Mouse (Mus musculus): ENCODE measurements at regions not wholly inside any gene's neighbourhood (a gene's known extent, or its start where the extent isn't known, plus 50 kb on each side); places are given as distances from the start of the nearest gene placed in this dataset.
"Not testable (repeated sequence)": the region's sequence is repeated elsewhere in the genome, so short reads cannot be mapped to it uniquely, and the experiment has no call there.

DNA sequence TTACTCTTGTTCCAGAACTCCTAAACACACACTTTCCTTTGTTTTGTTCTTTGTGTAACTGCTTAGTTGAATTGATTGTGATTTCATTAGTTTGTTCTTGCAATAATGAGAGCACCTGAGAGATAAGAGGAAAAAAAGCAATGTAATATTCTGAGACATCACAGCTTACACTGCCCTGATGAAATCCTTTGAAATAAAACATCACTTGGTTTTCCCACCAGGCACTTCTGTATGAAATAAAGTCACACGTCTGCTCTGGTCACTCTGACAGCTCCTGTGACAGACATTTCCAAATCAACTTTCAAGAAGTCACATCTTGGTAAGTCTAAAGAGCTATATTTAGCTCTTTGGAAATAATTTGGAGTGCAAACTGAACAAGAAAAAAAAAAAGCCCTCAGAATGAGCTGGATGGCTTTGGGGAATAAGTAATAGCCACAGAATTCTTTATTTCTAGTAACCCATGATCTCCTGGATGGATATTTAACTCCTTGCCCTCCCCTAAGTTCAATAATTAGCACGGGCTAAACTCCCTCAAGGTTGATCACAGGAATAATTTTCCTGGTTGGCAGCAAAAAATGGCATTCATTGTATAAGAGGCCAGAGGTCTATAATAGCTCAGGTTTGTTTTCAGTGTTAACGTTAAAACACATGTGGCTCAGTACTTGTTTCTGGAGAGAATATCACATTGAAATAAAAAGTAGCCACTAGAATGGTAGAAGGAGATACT is 452.4 kb upstream of the Kif18a start:
- peaks cover 24% of the 10 kb centered on the region for H3K4me1 ChIP-seq (replicated peaks)
- no peak overlapping the region for H3K27ac ChIP-seq
- peak overlapping the region; percentile 48 for H3K4me2 ChIP-seq (replicated peaks)
- H3K4me3 ChIP-seq (replicated peaks) = no peak overlapping the region
- peak; percentile 31; the same call in 1 of the 2 replicates for ATAC-seq
- no peaks in the 10 kb centered on the region for H3K36me3 ChIP-seq
- WGBS = 34% methylated on average over 3 of the region's 3 CpGs
- H3K27me3 ChIP-seq = no peaks in the 10 kb centered on the region
- H3K9ac ChIP-seq (replicated peaks) = no peak overlapping the region
- no peaks in the 10 kb centered on the region for H3K9me3 ChIP-seq

- H3K27me3 ChIP-seq; H3K4me1 ChIP-seq (replicated peaks); H3K9ac ChIP-seq (replicated peaks); H3K4me3 ChIP-seq (replicated peaks); H3K36me3 ChIP-seq; H3K4me2 ChIP-seq (replicated peaks); H3K9me3 ChIP-seq; H3K27ac ChIP-seq; ATAC-seq: not testable (repeated sequence)
- WGBS = 64% methylated on average over 2 of the region's 2 CpGs
Measured at GRCm38 (mm10) chr2:108843855-108844254, 436.7 kb upstream of the Kif18a start.

GRCm38 (mm10) chr2:108848051-108848450 is 432.5 kb upstream of the Kif18a start:
- no peak overlapping the region for H3K4me3 ChIP-seq (replicated peaks)
- no peaks in the 10 kb centered on the region for H3K9me3 ChIP-seq
- no peak overlapping the region for H3K9ac ChIP-seq (replicated peaks)
- 82% methylated on average over 3 of the region's 3 CpGs for WGBS
- no peak overlapping the region for H3K27ac ChIP-seq
- peaks cover 4% of the 10 kb centered on the region; the same call in 1 of the 2 replicates for H3K4me1 ChIP-seq (replicated peaks)
- H3K27me3 ChIP-seq = no peaks in the 10 kb centered on the region
- ATAC-seq = no peak
- no peaks in the 10 kb centered on the region for H3K36me3 ChIP-seq
- H3K4me2 ChIP-seq (replicated peaks) = no peak overlapping the region

DNA sequence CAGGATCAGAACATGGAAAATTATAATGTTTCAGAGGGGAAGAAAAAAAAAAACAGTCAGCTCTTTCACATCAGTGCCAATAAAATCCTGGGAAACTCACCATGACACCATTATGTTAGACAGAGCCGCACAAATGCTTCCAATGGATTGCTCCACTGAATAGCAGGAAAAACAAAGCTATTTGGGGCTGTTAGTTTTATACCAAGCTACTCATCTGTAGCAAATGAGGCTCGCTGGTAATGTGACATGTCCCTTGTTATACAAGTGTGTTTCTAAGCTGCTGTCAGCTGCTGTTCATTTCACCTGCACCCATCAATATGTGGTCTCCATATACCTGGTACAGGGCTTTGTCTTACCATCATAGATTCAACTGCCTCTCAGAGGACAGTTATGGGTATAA is 426.1 kb upstream of the Kif18a start:
- H3K4me3 ChIP-seq (replicated peaks) = no peak overlapping the region
- WGBS = 35% methylated on average over 2 of the region's 2 CpGs
- no peak overlapping the region for H3K27ac ChIP-seq
- no peak overlapping the region for H3K4me2 ChIP-seq (replicated peaks)
- no peaks in the 10 kb centered on the region for H3K36me3 ChIP-seq
- no peaks in the 10 kb centered on the region for H3K9me3 ChIP-seq
- H3K9ac ChIP-seq (replicated peaks) = no peak overlapping the region
- no peaks in the 10 kb centered on the region for H3K4me1 ChIP-seq (replicated peaks)
- no peaks in the 10 kb centered on the region for H3K27me3 ChIP-seq
- no peak for ATAC-seq

DNA sequence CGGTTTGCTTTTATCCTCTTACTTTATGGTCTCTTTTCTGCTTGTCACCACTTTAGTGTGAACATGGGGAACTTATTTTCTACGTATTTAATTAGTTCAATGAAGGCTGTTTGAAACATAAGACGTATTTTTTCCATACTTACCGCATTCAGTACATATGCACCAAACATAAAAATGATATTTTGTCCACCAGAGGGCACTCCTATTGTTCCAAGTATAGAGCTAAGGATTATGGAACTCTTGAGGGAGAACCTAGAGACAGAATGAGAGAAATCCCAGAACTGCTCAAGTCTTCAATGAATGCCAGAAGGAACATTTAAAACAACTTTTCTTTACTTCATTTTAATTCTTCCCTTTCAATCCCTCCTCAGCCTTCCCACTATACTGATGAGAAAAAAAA is 403.4 kb upstream of the Kif18a start:
- H3K36me3 ChIP-seq = no peaks in the 10 kb centered on the region
- H3K4me3 ChIP-seq (replicated peaks) = no peak overlapping the region
- no peaks in the 10 kb centered on the region for H3K9me3 ChIP-seq
- no peak overlapping the region for H3K9ac ChIP-seq (replicated peaks)
- WGBS = 79% methylated on average over 4 of the region's 4 CpGs
- H3K4me1 ChIP-seq (replicated peaks) = no peaks in the 10 kb centered on the region
- H3K27ac ChIP-seq = no peak overlapping the region
- no peak overlapping the region for H3K4me2 ChIP-seq (replicated peaks)
- ATAC-seq = no peak
- no peaks in the 10 kb centered on the region for H3K27me3 ChIP-seq

GRCm38 (mm10) chr2:108877676-108878075 is 402.9 kb upstream of the Kif18a start:
- ATAC-seq = no peak

GRCm38 (mm10) chr2:108904121-108904733 is 376.3 kb upstream of the Kif18a start:
- H3K36me3 ChIP-seq = no peaks in the 10 kb centered on the region
- peak; percentile 96 for ATAC-seq
- WGBS = 37% methylated on average over 3 of the region's 3 CpGs
- 0 out of 2 replicates have a peak, but pooled peaks cover 5% of the 10 kb centered on the region for H3K4me1 ChIP-seq (replicated peaks)
- no peak overlapping the region for H3K9ac ChIP-seq (replicated peaks)
- no peak overlapping the region for H3K4me2 ChIP-seq (replicated peaks)
- H3K4me3 ChIP-seq (replicated peaks) = no peak overlapping the region
- H3K27ac ChIP-seq = no peak overlapping the region
- H3K27me3 ChIP-seq = no peaks in the 10 kb centered on the region
- no peaks in the 10 kb centered on the region for H3K9me3 ChIP-seq

More at GRCm38 (mm10) chr2:108877676-108878075, 402.9 kb upstream of the Kif18a start:
- H3K27me3 ChIP-seq = no peaks in the 10 kb centered on the region
- H3K9me3 ChIP-seq = no peaks in the 10 kb centered on the region
- no peaks in the 10 kb centered on the region for H3K4me1 ChIP-seq (replicated peaks)
- 78% methylated on average over 3 of the region's 3 CpGs for WGBS
- H3K27ac ChIP-seq = no peak overlapping the region
- no peak overlapping the region for H3K9ac ChIP-seq (replicated peaks)
- H3K36me3 ChIP-seq = no peaks in the 10 kb centered on the region
- H3K4me2 ChIP-seq (replicated peaks) = no peak overlapping the region
- H3K4me3 ChIP-seq (replicated peaks) = no peak overlapping the region

GRCm38 (mm10) chr2:108913555-108913954 is 367.0 kb upstream of the Kif18a start:
- no peak for ATAC-seq
- Histone ChIP-seq H3K27ac (no peak overlapping the region), H3K27me3 (no peaks in the 10 kb centered on the region), H3K4me2 (replicated peaks) (no peak overlapping the region), H3K4me1 (replicated peaks) (no peaks in the 10 kb centered on the region), H3K36me3 (no peaks in the 10 kb centered on the region), H3K4me3 (replicated peaks) (no peak overlapping the region), H3K9ac (replicated peaks) (no peak overlapping the region), H3K9me3 (no peaks in the 10 kb centered on the region)
- 77% methylated on average over 2 of the region's 2 CpGs for WGBS

DNA sequence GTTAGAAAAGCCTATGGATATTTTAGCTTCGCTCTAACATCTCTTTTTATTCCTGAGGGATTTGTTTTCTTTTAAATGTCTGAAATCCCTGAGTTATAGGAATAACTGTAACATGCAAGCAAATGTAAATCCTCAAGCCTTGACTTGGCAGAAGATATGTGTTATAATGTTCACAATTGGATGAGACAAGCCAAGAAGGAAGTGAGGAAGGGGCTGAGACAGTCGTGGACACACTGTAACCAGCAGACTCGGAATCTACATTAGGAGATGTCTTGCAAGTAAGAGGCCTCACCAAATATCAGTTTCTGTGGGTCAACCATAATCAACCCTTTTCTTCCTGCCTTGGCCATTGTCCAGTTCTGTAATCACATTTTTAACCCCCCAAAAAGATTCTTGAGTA is 366.6 kb upstream of the Kif18a start:
- Histone ChIP-seq H3K9me3 (no peaks in the 10 kb centered on the region), H3K4me1 (replicated peaks) (no peaks in the 10 kb centered on the region), H3K4me3 (replicated peaks) (no peak overlapping the region), H3K9ac (replicated peaks) (no peak overlapping the region), H3K4me2 (replicated peaks) (no peak overlapping the region), H3K36me3 (no peaks in the 10 kb centered on the region), H3K27ac (no peak overlapping the region), H3K27me3 (no peaks in the 10 kb centered on the region)
- 87% methylated on average over 3 of the region's 3 CpGs for WGBS
- ATAC-seq = no peak

- no peak overlapping the region for H3K27ac ChIP-seq
- ATAC-seq = no peak
- H3K4me1 ChIP-seq (replicated peaks) = no peaks in the 10 kb centered on the region
- H3K4me2 ChIP-seq (replicated peaks) = no peak overlapping the region
- no peak overlapping the region for H3K9ac ChIP-seq (replicated peaks)
- no peak overlapping the region for H3K4me3 ChIP-seq (replicated peaks)
- no peaks in the 10 kb centered on the region for H3K36me3 ChIP-seq
- H3K27me3 ChIP-seq = no peaks in the 10 kb centered on the region
- WGBS = 85% methylated on average over 3 of the region's 3 CpGs
- no peaks in the 10 kb centered on the region for H3K9me3 ChIP-seq
Measured at GRCm38 (mm10) chr2:108919500-108920045, 361.0 kb upstream of the Kif18a start.

DNA sequence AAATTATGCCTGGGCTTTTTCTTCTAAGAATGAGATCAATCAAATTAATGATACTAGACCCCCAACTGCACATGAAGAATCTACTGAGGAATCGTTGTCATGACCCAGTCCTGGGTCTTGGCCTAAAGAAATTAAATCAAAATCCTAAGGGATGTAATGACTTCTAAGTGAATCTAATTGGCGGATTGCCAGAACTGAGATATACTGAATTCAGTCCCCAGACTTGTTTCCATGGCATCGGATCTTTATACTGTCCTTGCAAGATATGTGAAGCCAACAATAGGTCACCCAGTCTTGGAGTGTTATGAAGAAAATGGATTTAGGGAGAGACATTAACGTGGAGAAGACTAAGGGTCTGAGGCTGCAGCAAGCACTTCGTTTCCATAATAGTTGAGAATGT is 360.4 kb upstream of the Kif18a start:
- H3K9ac ChIP-seq (replicated peaks) = no peak overlapping the region
- no peaks in the 10 kb centered on the region for H3K36me3 ChIP-seq
- H3K27me3 ChIP-seq = no peaks in the 10 kb centered on the region
- no peak overlapping the region for H3K27ac ChIP-seq
- H3K4me1 ChIP-seq (replicated peaks) = no peaks in the 10 kb centered on the region
- ATAC-seq = 0 out of 2 replicates have a peak, but pooled peaks have one; percentile 27
- H3K9me3 ChIP-seq = no peaks in the 10 kb centered on the region
- no peak overlapping the region for H3K4me3 ChIP-seq (replicated peaks)
- no peak overlapping the region for H3K4me2 ChIP-seq (replicated peaks)
- 54% methylated on average over 5 of the region's 5 CpGs for WGBS

DNA sequence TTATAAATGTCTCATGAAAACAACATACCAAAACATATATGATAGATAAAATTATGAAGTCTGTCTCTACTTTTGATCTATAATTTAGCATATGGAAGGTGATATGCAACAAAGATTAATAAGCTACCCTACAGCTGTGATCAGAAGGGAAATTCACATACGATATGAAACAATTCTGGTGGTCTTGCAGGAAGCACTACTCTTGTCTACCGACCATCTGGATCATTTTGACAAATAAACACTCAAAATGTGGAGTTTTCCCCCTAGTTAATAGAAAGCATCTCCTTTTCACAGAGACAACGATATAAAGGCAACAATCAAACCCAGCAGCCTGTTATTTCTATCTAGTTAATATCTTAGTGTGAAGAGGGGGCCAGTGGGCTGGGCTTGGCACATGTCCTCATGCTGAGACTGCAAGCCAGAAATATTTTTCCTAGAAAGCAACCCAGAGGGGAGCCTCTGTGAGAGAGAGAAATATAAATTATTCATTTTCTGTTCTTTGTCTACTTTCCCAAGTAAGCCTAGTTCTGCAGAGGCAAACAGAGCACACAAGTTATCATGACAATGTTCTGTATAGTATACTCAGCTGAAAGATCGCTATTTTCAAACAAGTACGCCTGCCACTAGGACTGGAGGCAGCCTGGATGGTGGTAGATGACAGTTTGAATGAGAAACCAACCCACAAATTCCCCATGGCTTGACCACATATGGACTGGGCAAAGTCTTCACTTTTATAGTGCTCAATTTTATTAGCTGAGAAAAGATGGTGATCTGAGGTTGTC is 344.4 kb upstream of the Kif18a start:
- WGBS = 42% methylated on average over 5 of the region's 5 CpGs
- no peaks in the 10 kb centered on the region for H3K36me3 ChIP-seq
- peaks cover 11% of the 10 kb centered on the region for H3K4me1 ChIP-seq (replicated peaks)
- peak; percentile 91 for ATAC-seq
- no peak overlapping the region for H3K9ac ChIP-seq (replicated peaks)
- H3K4me2 ChIP-seq (replicated peaks) = peak overlapping the region; percentile 2; the same call in 1 of the 2 replicates
- H3K4me3 ChIP-seq (replicated peaks) = no peak overlapping the region
- H3K27me3 ChIP-seq = no peaks in the 10 kb centered on the region
- H3K27ac ChIP-seq = peak overlapping the region; percentile 11; the same call in 1 of the 2 replicates
- no peaks in the 10 kb centered on the region for H3K9me3 ChIP-seq
